Mouse (Mus musculus) erythroblast, embryonic 14.5 days (primary cell): Measurements from ENCODE around the gene Diexf. TPM values are rescaled to one million over a fixed set of nuclear protein-coding genes. Genes with fewer than 3 reads are reported as not detected.
A peak's percentile ranks its signal among the peaks of the same experiment; 100 is the strongest.

ENCODE experiments used
- H3K27me3 ChIP-seq: 2 replicates; pipeline ENCODE4 v1.6.1; 2012; ENCODE audit warnings: inconsistent platforms; ENCODE audit not compliant: control insufficient read depth
- H3K36me3 ChIP-seq: 2 replicates; pipeline ENCODE4 v1.6.1; 2012; ENCODE audit warnings: mild to moderate bottlenecking, inconsistent platforms; ENCODE audit not compliant: control insufficient read depth
- H3K4me1 ChIP-seq: 2 replicates; pipeline ENCODE4 v1.6.1; 2012; ENCODE audit warnings: inconsistent platforms; ENCODE audit not compliant: control insufficient read depth
- H3K4me3 ChIP-seq: replicated peaks from 2 replicates; pipeline ENCODE3; 2012; ENCODE audit warnings: moderate library complexity, mild to moderate bottlenecking, inconsistent platforms
- H3K9me3 ChIP-seq: 2 replicates; pipeline ENCODE4 v1.6.1; 2012; ENCODE audit warnings: low read length, inconsistent platforms, mixed read lengths; ENCODE audit not compliant: control insufficient read depth
- GATA1 ChIP-seq: IDR thresholded peaks from 2 replicates; pipeline ENCODE4 v1.6.1; 2012; ENCODE audit warnings: low read length, inconsistent platforms, mixed read lengths
- TAL1 ChIP-seq: IDR thresholded peaks from 3 replicates; pipeline ENCODE4 v1.6.1; 2012; ENCODE audit warnings: low read length, inconsistent platforms, mixed read lengths
- polyA plus RNA-seq: library from polyadenylated mRNA; stranded (reverse); fragments of >175 nt; gene quantifications from 2 replicates; pipeline ENCODE4 v1.2.3, GENCODE M21; 2012

Diexf gene
- polyA plus RNA-seq, 1 experiment = 0.07 TPM

DNA sequence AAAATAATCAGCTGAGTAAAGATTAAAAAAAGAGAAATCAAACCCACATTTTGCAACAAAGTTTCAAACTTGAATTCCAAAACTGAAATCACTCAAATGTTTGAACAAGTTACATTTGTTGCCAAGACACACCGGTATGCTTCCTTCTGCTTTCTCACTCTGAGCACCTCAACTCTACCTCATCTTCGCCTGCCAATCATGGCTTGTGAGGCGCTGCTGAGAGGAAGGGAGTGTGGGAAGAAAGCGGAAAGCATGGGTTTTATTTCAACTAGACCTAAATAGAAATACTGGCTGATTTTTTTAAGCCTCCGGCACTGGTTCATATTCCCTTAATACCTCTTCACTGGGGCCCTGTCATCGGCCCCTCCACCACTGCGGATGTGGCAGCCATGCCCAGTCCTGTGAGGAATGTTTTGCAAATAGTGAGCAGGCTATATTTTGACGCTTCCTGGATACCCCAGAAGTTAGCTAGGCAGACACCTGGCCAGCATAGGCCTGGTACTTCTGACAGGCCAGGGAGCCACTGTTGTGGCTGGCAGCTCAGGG lies 12.5 kb upstream of the Diexf start:
- H3K9me3 ChIP-seq = no peaks in the 10 kb centered on the region
- no peaks in the 10 kb centered on the region for H3K36me3 ChIP-seq
- H3K4me1 ChIP-seq = no peaks in the 10 kb centered on the region
- H3K4me3 ChIP-seq = no peak overlapping the region
- peaks cover 2% of the 10 kb centered on the region for H3K27me3 ChIP-seq
- TF ChIP-seq TAL1 (no peak), GATA1 (no peak)

DNA sequence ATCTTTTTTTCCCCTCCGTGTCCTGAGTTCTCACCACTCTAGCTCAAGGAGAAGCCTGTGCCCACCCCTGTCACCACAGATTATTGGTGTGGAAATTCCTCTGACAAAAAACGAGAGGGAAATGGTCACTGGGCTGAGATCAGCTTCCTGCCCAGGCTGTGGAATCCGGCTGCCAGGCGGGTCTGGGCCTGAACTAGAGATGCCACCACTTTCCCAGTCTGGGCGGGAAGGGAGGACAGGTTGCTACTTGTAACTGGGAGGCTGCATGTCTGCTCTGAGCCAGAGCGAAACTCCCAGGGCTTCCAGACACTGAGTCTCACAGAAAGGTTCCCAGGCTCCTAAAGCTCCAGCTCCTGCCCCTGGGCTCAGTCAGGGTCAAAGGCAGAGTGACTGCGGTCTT lies 11.0 kb upstream of the Diexf start:
- Histone ChIP-seq H3K4me3 (no peak overlapping the region), H3K4me1 (no peaks in the 10 kb centered on the region), H3K27me3 (peaks cover 2% of the 10 kb centered on the region), H3K9me3 (no peaks in the 10 kb centered on the region), H3K36me3 (no peaks in the 10 kb centered on the region)
- TF ChIP-seq GATA1 = no peak
- no peak for TF ChIP-seq TAL1

DNA sequence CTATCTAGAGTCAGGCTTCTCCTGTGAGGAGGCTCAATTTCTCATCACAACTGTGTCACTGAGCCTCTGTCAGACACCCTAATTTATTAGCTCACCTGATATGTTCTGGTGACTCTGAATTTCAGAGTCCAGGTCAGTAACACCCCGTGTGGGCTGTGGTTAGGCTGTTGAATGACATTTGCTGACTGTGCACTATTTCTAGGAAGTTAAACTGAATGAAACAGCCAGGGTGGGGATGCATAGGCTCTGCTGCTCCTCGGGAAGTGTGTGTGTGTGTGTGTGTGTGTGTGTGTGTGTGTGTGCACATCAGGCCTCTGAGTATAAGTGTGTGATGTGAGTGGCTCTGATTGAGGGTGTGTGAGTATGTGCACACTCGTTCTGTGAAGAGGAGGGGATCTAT lies 8.6 kb upstream of the Diexf start:
- no peak overlapping the region for H3K4me3 ChIP-seq
- H3K36me3 ChIP-seq = no peaks in the 10 kb centered on the region
- no peaks in the 10 kb centered on the region for H3K4me1 ChIP-seq
- no peaks in the 10 kb centered on the region for H3K9me3 ChIP-seq
- H3K27me3 ChIP-seq = peaks cover 2% of the 10 kb centered on the region
- no peak for TF ChIP-seq TAL1
- TF ChIP-seq GATA1 = no peak

DNA sequence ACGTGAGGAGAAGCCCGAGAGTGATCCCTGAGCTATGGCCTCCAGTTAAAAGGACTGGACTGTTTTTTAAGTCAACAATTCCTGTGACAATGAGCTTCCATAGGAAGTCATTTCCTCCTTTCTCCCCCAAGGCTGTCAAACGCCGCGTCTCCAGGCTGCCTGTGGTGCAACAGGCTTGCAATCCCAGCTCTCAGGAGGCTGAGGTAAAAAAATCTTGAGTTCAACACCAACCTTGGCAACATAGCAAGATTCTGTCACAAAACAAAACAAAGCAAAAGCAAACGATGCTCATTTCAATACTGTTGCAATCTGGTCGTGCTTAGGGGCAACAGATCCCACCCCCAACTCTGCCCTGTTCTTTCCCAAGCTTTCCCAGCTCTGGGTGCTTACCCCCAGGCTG lies 8.0 kb upstream of the Diexf start:
- H3K27me3 ChIP-seq = peaks cover 2% of the 10 kb centered on the region
- H3K4me3 ChIP-seq = no peak overlapping the region
- no peaks in the 10 kb centered on the region for H3K9me3 ChIP-seq
- no peaks in the 10 kb centered on the region for H3K36me3 ChIP-seq
- TF ChIP-seq TAL1 (no peak), GATA1 (no peak)
- no peaks in the 10 kb centered on the region for H3K4me1 ChIP-seq

DNA sequence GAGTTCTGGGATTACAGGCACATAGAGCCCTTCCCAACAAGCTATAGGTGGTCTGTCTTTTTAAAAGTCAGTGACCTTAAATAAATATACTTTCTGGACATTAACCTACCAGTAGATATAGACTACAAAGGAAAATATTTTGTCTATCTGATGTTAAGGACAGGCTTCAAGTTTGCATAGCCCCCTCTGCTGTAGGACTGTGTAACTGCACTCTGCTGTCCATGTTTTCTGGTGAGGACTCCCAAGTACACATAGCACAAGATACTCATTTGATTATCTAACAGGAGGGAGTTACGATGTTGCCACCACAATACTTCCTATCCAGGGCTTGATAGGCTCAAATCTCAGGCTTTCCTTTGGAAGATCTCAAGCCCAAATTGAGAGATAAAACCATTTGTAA lies 3.7 kb upstream of the Diexf start:
- no peak for TF ChIP-seq TAL1
- TF ChIP-seq GATA1 = no peak
- Histone ChIP-seq H3K9me3 (no peaks in the 10 kb centered on the region), H3K4me3 (no peak overlapping the region), H3K36me3 (no peaks in the 10 kb centered on the region), H3K27me3 (peaks cover 2% of the 10 kb centered on the region), H3K4me1 (peaks cover 20% of the 10 kb centered on the region)

DNA sequence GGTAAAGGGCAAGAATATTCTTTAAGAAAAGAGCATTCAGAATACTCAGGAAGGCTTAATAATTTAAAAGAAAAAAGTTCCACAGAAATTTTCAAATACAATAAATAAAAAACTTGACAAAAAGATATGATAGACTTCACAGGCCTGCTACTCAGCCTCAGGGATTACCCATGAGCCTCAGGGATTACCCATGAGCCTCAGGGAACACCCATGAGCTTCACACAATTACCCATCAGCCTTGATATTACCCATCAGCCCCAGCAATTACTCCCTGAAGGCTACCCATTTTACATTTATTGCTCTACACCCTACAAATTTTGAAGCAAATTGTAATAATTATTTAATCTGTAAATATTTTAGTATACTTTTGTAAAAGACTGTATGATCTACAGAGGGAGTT lies 2.3 kb upstream of the Diexf start:
- no peaks in the 10 kb centered on the region for H3K9me3 ChIP-seq
- H3K36me3 ChIP-seq = peaks cover 9% of the 10 kb centered on the region
- peaks cover 25% of the 10 kb centered on the region for H3K4me1 ChIP-seq
- no peak for TF ChIP-seq GATA1
- no peak for TF ChIP-seq TAL1
- no peak overlapping the region for H3K4me3 ChIP-seq
- no peaks in the 10 kb centered on the region; the same call in 1 of the 2 replicates for H3K27me3 ChIP-seq

DNA sequence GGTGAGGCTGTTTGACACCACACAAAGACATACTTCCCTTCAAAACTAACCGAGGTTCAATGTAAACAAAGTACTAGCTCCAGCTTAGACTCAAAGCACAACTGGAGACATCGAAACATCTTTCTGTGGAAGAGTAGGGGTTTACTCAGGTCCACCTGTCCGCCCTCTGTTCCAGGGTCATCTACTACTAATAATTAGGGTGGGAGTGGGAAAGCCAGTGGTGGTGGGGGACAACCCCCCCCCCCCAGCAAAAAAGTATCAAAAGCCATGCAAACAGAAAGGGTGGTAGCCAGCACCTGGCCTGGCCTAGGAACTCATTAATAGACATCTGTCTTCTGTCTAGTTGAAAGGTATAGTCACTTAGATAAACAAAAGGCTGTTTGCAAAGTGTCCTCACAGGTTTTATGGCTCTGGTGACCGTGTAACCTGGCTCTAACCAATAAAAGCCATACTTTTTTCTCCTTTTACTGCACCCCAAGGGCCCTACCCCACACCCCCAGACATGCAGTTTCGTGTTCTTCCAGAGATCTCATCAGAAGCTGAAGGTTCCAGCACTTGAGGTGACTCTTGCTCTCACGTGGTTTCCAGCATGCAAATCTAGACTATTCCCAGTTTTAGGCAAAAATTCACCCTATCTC lies 1.4 kb upstream of the Diexf start:
- Histone ChIP-seq H3K9me3 (no peaks in the 10 kb centered on the region), H3K4me3 (no peak overlapping the region), H3K36me3 (peaks cover 18% of the 10 kb centered on the region), H3K4me1 (peaks cover 25% of the 10 kb centered on the region), H3K27me3 (no peaks in the 10 kb centered on the region)
- TF ChIP-seq TAL1 = no peak
- no peak for TF ChIP-seq GATA1

DNA sequence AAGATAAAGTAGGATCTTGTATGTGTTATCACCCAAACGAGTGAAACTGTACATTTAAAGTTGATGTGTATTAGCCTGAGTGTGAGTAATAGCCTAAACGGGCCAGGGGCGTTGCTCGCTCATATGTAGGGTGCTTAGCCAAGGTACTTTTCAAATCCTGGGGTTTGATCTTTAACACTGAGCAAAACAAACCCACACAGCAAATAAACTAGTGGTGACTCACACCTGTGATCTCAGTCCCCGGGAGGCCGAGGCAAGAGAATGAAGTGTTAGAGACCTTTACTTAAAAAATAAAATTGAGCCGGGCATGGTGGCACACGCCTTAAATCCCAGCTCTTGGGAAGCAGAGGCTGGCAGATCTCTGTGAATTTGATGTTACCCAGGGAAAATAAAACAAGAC lies 767 bp upstream of the Diexf start:
- TF ChIP-seq GATA1 (no peak), TAL1 (no peak)
- peaks cover 25% of the 10 kb centered on the region for H3K4me1 ChIP-seq
- H3K36me3 ChIP-seq = peaks cover 19% of the 10 kb centered on the region
- no peaks in the 10 kb centered on the region for H3K27me3 ChIP-seq
- H3K4me3 ChIP-seq = peak overlapping the region; percentile 78
- no peaks in the 10 kb centered on the region for H3K9me3 ChIP-seq

DNA sequence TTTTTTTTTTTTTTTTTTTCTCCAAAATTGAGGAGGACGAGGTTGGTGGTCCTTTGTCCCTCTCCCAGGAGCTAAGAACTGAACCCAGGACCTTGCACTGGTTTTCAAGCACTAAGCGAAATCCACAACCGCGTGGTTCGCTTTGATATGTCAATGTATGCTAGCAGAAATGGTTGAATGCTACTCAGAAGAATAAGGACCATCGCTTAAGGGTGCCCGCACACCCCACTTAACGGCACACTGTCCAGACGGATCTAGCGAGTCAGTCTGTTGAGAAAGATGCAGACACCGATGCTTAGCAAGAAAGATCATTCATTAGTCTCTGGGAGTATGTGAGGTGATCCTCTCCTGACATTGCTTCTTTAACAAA lies 369 bp upstream of the Diexf start:
- H3K36me3 ChIP-seq = peaks cover 20% of the 10 kb centered on the region
- H3K4me3 ChIP-seq = peak overlapping the region; percentile 78
- peaks cover 25% of the 10 kb centered on the region for H3K4me1 ChIP-seq
- no peaks in the 10 kb centered on the region for H3K27me3 ChIP-seq
- H3K9me3 ChIP-seq = no peaks in the 10 kb centered on the region
- TF ChIP-seq TAL1 = no peak
- no peak for TF ChIP-seq GATA1

DNA sequence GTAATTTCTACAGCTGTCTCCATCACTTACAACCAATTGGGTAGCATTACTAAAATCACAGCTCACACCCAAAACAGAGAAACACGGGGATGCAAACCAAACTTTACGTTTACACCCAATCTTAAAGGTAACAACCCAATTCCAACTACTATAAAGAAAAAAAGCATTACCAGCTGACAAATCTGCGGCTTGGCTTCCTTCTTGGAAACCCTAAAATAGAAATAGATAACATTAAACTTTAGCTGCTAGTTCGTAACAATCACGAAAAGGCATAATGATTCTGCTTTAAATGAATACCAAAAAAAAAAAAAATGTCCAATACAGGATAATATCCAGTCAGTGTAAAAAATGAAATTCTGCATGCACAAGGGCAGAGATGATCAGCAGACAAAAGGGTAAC lies 751 bp downstream of the Diexf start:
- Histone ChIP-seq H3K36me3 (peaks cover 29% of the 10 kb centered on the region), H3K9me3 (no peaks in the 10 kb centered on the region), H3K4me1 (peaks cover 27% of the 10 kb centered on the region), H3K4me3 (peak overlapping the region; percentile 78), H3K27me3 (no peaks in the 10 kb centered on the region)
- TF ChIP-seq TAL1 (no peak), GATA1 (no peak)
